In the genomic region with DNA sequence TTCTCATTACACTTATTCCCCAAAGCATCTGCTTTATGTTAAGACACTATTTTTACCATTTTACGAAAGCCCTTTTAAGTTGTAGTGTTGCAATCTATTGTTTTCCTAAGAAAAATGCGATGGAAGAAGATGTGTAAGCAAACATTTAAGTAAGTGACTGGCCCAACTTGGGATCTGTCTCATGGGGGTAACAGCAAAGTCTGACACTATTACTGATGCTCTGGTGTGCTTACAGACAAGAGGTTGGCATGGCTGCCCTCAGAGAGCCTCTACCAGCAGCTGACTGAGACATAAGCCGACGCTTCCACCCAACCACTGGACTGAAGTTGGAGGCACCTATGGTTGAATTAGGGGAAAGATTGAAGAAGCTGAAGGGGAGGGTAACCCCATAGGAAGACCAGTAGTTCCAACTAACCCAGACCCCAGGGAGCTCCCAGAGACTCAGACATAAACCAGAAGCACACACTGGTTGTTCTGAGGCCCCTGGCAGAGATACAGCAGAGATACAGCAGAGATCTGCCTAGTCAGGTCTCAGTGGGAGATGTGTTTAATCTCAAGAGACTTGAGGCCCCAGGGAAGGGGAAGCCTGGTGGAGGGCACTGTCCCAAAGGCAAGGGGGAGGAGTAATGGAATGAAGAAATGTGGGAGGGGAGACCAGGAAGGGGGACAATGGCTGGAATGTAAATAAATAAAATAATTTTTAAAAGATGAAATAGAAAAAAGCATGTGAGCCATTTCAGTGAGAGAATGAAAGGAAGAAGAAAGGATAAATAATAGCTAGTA, we compare ENCODE assay signal across 27 mouse cellular contexts.
A peak's percentile ranks its signal among the peaks of the same experiment; 100 is the strongest.
DNase-seq lines count a peak whose midpoint lies in the region; ATAC-seq lines count a peak whose summit lies in the region.
"Had no signal": no experiment of that assay in that cellular context is flagged by ENCODE, and none has a peak within 500 bp of the region (broad histone marks: within the 10 kb centered on the region; RNA-seq: fewer than 3 reads in every experiment).

No protein-coding gene starts in this region.

- WGBS in embryonic facial prominence, embryonic 14.5 days = 76% methylated on average over 4 of the region's 4 CpGs
- WGBS in embryonic facial prominence, embryonic 10.5 days = 85% methylated on average over 4 of the region's 4 CpGs
- WGBS in lung, embryonic 15.5 days = 67% methylated on average over 4 of the region's 4 CpGs
- 54% methylated on average over 4 of the region's 4 CpGs for WGBS in intestine, embryonic 15.5 days
- 69% methylated on average over 4 of the region's 4 CpGs for WGBS in stomach, embryonic 16.5 days
- 93% methylated on average over 4 of the region's 4 CpGs for WGBS in kidney, embryonic 14.5 days

- H3K36me3 ChIP-seq in embryonic facial prominence, embryonic 14.5 days (ENCODE audit: control insufficient read depth, insufficient read depth, low read length) = no peaks in the 10 kb centered on the region
- H3K36me3 ChIP-seq in embryonic facial prominence, embryonic 10.5 days (replicated peaks) = no peaks in the 10 kb centered on the region
- H3K36me3 ChIP-seq in lung, embryonic 15.5 days = no peaks in the 10 kb centered on the region
- no peaks in the 10 kb centered on the region for H3K36me3 ChIP-seq in intestine, embryonic 15.5 days
- H3K36me3 ChIP-seq in stomach, embryonic 16.5 days (ENCODE audit: control insufficient read depth, insufficient read depth, low read length) = no peaks in the 10 kb centered on the region
- no peaks in the 10 kb centered on the region for H3K36me3 ChIP-seq in kidney, embryonic 14.5 days (ENCODE audit: control insufficient read depth, insufficient read depth, low read length)
- H3K36me3 ChIP-seq: embryonic facial prominence, embryonic 15.5 days; heart, embryonic 12.5 days; heart, embryonic 15.5 days; hindbrain, embryonic 10.5 days; hindbrain, embryonic 13.5 days had no signal

- no peak overlapping the region for H3K27ac ChIP-seq in embryonic facial prominence, embryonic 14.5 days (replicated peaks; ENCODE audit: low read depth, low read length)
- H3K27ac ChIP-seq in embryonic facial prominence, embryonic 10.5 days (replicated peaks) = no peak overlapping the region
- H3K27ac ChIP-seq in lung, embryonic 15.5 days = peak overlapping the region; percentile 53
- H3K27ac ChIP-seq in intestine, embryonic 15.5 days = peak overlapping the region; percentile 40
- peak overlapping the region; percentile 56 for H3K27ac ChIP-seq in stomach, embryonic 16.5 days (ENCODE audit: low read length)
- H3K27ac ChIP-seq in kidney, embryonic 14.5 days (ENCODE audit: low read depth, low read length) = no peak overlapping the region
- H3K27ac ChIP-seq: embryonic facial prominence, embryonic 15.5 days; heart, embryonic 15.5 days; hindbrain, embryonic 10.5 days; hindbrain, embryonic 13.5 days had no signal

- H3K4me3 ChIP-seq in embryonic facial prominence, embryonic 14.5 days (ENCODE audit: low read depth, low read length) = no peak overlapping the region
- H3K4me3 ChIP-seq in embryonic facial prominence, embryonic 10.5 days = no peak overlapping the region
- H3K4me3 ChIP-seq in lung, embryonic 15.5 days = no peak overlapping the region
- no peak overlapping the region for H3K4me3 ChIP-seq in intestine, embryonic 15.5 days (replicated peaks)
- H3K4me3 ChIP-seq in stomach, embryonic 16.5 days (replicated peaks; ENCODE audit: low read length) = no peak overlapping the region
- H3K4me3 ChIP-seq in kidney, embryonic 14.5 days (ENCODE audit: low read length) = no peak overlapping the region
- H3K4me3 ChIP-seq: embryonic facial prominence, embryonic 15.5 days; heart, embryonic 12.5 days; heart, embryonic 15.5 days; hindbrain, embryonic 10.5 days; hindbrain, embryonic 13.5 days had no signal

- no peak for ATAC-seq in embryonic facial prominence, embryonic 14.5 days (ENCODE audit: low read depth)
- peak; percentile 65; the same call in 1 of the 2 replicates for ATAC-seq in lung, embryonic 15.5 days (ENCODE audit: borderline replicate concordance, extremely low read depth, low FRiP score, low TSS enrichment)
- 0 out of 2 replicates have a peak, but pooled peaks have one; percentile 66 for ATAC-seq in intestine, embryonic 15.5 days
- ATAC-seq in stomach, embryonic 16.5 days (ENCODE audit: insufficient read depth, low FRiP score) = peak; percentile 60; the same call in 1 of the 2 replicates
- ATAC-seq in kidney, embryonic 14.5 days (ENCODE audit: low FRiP score, low TSS enrichment) = no peak
- ATAC-seq: activated CD4-positive, CD25-positive, alpha-beta regulatory T cell, adult 4 months; forebrain, embryonic 14.5 days; forebrain, postnatal 0 days had no signal

- no peaks in the 10 kb centered on the region for H3K4me1 ChIP-seq in embryonic facial prominence, embryonic 14.5 days (ENCODE audit: control insufficient read depth, insufficient read depth, low read length)
- no peaks in the 10 kb centered on the region for H3K4me1 ChIP-seq in embryonic facial prominence, embryonic 10.5 days
- H3K4me1 ChIP-seq in lung, embryonic 15.5 days = no peaks in the 10 kb centered on the region
- no peaks in the 10 kb centered on the region for H3K4me1 ChIP-seq in intestine, embryonic 15.5 days (replicated peaks)
- no peaks in the 10 kb centered on the region for H3K4me1 ChIP-seq in stomach, embryonic 16.5 days (ENCODE audit: control insufficient read depth, insufficient read depth, low read length)
- no peaks in the 10 kb centered on the region for H3K4me1 ChIP-seq in kidney, embryonic 14.5 days (ENCODE audit: control insufficient read depth, insufficient read depth, low read length)
- H3K4me1 ChIP-seq: embryonic facial prominence, embryonic 15.5 days; heart, embryonic 12.5 days; heart, embryonic 15.5 days; hindbrain, embryonic 10.5 days; hindbrain, embryonic 13.5 days had no signal

- H3K27me3 ChIP-seq in embryonic facial prominence, embryonic 14.5 days (replicated peaks; ENCODE audit: control insufficient read depth, insufficient read depth, low read length) = no peaks in the 10 kb centered on the region
- H3K27me3 ChIP-seq in embryonic facial prominence, embryonic 10.5 days (replicated peaks; ENCODE audit: low read depth, poor library complexity, severe bottlenecking) = no peaks in the 10 kb centered on the region
- H3K27me3 ChIP-seq in lung, embryonic 15.5 days = no peaks in the 10 kb centered on the region
- H3K27me3 ChIP-seq in intestine, embryonic 15.5 days (replicated peaks) = no peaks in the 10 kb centered on the region
- no peaks in the 10 kb centered on the region for H3K27me3 ChIP-seq in stomach, embryonic 16.5 days (ENCODE audit: control insufficient read depth, insufficient read depth, low read length)
- no peaks in the 10 kb centered on the region for H3K27me3 ChIP-seq in kidney, embryonic 14.5 days (ENCODE audit: control insufficient read depth, insufficient read depth, low read length)
- H3K27me3 ChIP-seq: embryonic facial prominence, embryonic 15.5 days; heart, embryonic 12.5 days; heart, embryonic 15.5 days; hindbrain, embryonic 13.5 days had no signal

- H3K9ac ChIP-seq in embryonic facial prominence, embryonic 14.5 days (ENCODE audit: low read depth, low read length) = no peak overlapping the region
- H3K9ac ChIP-seq in lung, embryonic 15.5 days = no peak overlapping the region
- no peak overlapping the region for H3K9ac ChIP-seq in intestine, embryonic 15.5 days
- H3K9ac ChIP-seq in stomach, embryonic 16.5 days (ENCODE audit: low read length) = no peak overlapping the region
- H3K9ac ChIP-seq in kidney, embryonic 14.5 days (ENCODE audit: low read depth, low read length) = no peak overlapping the region
- H3K9ac ChIP-seq: embryonic facial prominence, embryonic 15.5 days; forebrain, postnatal 0 days; heart, embryonic 12.5 days; heart, embryonic 15.5 days; hindbrain, embryonic 13.5 days had no signal

- peak; percentile 25 for DNase-seq in embryonic facial prominence, embryonic 14.5 days (ENCODE audit: low spot score)
- DNase-seq in embryonic facial prominence, embryonic 10.5 days (ENCODE audit: low spot score) = no peak
- DNase-seq in lung, postnatal 25 days (ENCODE audit: low spot score) = no peak
- no peak for DNase-seq in frontal cortex, postnatal 25 days (ENCODE audit: low spot score in 2 of 2)
- DNase-seq: adrenal gland, adult 8-10 months; adrenal gland, postnatal 25 days; cerebellum, adult 11-12 months; cerebellum, adult 8-10 months; cerebellum, postnatal 10 days; cerebellum, postnatal 36 days; embryo, embryonic 11 days; gastrocnemius, postnatal 25 days; heart, adult 18-20 months; heart, postnatal 10 days; heart, postnatal 36 days had no signal

- H3K9me3 ChIP-seq in embryonic facial prominence, embryonic 14.5 days (ENCODE audit: control insufficient read depth, low read length) = no peaks in the 10 kb centered on the region
- H3K9me3 ChIP-seq in embryonic facial prominence, embryonic 10.5 days = no peaks in the 10 kb centered on the region
- H3K9me3 ChIP-seq in lung, embryonic 15.5 days = no peaks in the 10 kb centered on the region
- H3K9me3 ChIP-seq in intestine, embryonic 15.5 days = no peaks in the 10 kb centered on the region
- no peaks in the 10 kb centered on the region for H3K9me3 ChIP-seq in stomach, embryonic 16.5 days (replicated peaks; ENCODE audit: control insufficient read depth, low read length)
- H3K9me3 ChIP-seq in kidney, embryonic 14.5 days (ENCODE audit: control insufficient read depth, low read length) = no peaks in the 10 kb centered on the region
- H3K9me3 ChIP-seq: embryonic facial prominence, embryonic 15.5 days; heart, embryonic 12.5 days; heart, embryonic 15.5 days; hindbrain, embryonic 10.5 days; hindbrain, embryonic 13.5 days had no signal

- no peak overlapping the region for H3K4me2 ChIP-seq in embryonic facial prominence, embryonic 14.5 days (ENCODE audit: low read depth, low read length)
- no peak overlapping the region for H3K4me2 ChIP-seq in lung, embryonic 15.5 days
- H3K4me2 ChIP-seq in intestine, embryonic 15.5 days (replicated peaks) = no peak overlapping the region
- H3K4me2 ChIP-seq in stomach, embryonic 16.5 days (ENCODE audit: low read depth, low read length) = no peak overlapping the region
- H3K4me2 ChIP-seq in kidney, embryonic 14.5 days (replicated peaks; ENCODE audit: low read depth, low read length) = no peak overlapping the region
- H3K4me2 ChIP-seq: embryonic facial prominence, embryonic 15.5 days; heart, embryonic 12.5 days; heart, embryonic 15.5 days; hindbrain, embryonic 13.5 days had no signal

Comparison
In these comparisons a context has a peak if more than half of its experiments do, and no peak if none do; other contexts are left out.
1. ATAC-seq: peak in lung, embryonic 15.5 days (single experiment), intestine, embryonic 15.5 days (single experiment) and stomach, embryonic 16.5 days (single experiment); none in embryonic facial prominence, embryonic 14.5 days (single experiment) and kidney, embryonic 14.5 days (single experiment).
2. H3K27ac ChIP-seq: peak in lung, embryonic 15.5 days (single experiment), intestine, embryonic 15.5 days (single experiment) and stomach, embryonic 16.5 days (single experiment); none in embryonic facial prominence, embryonic 14.5 days (single experiment), embryonic facial prominence, embryonic 10.5 days (single experiment) and kidney, embryonic 14.5 days (single experiment).